Mouse (Mus musculus): ENCODE results near the gene Ccdc175. TPM values are rescaled to one million over a fixed set of nuclear protein-coding genes. Genes with fewer than 3 reads are reported as not detected.
A peak's percentile ranks its signal among the peaks of the same experiment; 100 is the strongest.

The Ccdc175 gene
- polyA plus RNA-seq, 1 experiment from 2014 or later: not detected

DNA sequence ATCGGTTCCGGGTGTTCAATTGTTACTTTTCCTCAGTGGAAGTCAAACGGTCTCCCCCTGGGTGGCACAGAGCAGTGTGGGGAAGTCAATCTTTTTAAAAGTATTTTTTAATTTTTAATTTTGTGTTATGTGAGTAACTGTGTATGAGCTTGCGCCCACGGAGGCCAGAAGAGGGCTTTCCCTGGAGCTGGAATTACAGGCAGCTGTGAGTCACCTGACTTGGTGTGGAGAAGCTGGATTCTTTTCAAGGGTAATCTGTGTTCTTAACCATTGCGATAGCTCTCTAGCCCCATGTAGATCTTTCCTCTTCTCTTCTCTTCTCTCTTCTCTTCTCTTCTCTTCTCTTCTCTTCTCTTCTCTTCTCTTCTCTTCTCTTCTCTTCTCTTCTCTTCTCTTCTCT, 69.7 kb downstream of the Ccdc175 start:
- no peaks in the 10 kb centered on the region for H3K9me3 ChIP-seq (replicated peaks; ENCODE audit: control insufficient read depth, low read length)
- no peak for ATAC-seq (replicated peaks; ENCODE audit: extremely low read depth, insufficient read depth, low FRiP score)
- WGBS: 63% methylated on average over 6 of the region's 6 CpGs
- no peaks in the 10 kb centered on the region for H3K36me3 ChIP-seq (ENCODE audit: control insufficient read depth, insufficient read depth)
- no peak overlapping the region for H3K9ac ChIP-seq (ENCODE audit: low read length)
- H3K4me2 ChIP-seq (ENCODE audit: low read depth, low read length): no peak overlapping the region
- H3K4me3 ChIP-seq (ENCODE audit: low read length): no peak overlapping the region
- H3K27ac ChIP-seq (ENCODE audit: low read length): no peak overlapping the region
- H3K27me3 ChIP-seq (ENCODE audit: control insufficient read depth, insufficient read depth, low read length): no peaks in the 10 kb centered on the region
- H3K4me1 ChIP-seq (ENCODE audit: control insufficient read depth, insufficient read depth, low read length): no peaks in the 10 kb centered on the region

DNA sequence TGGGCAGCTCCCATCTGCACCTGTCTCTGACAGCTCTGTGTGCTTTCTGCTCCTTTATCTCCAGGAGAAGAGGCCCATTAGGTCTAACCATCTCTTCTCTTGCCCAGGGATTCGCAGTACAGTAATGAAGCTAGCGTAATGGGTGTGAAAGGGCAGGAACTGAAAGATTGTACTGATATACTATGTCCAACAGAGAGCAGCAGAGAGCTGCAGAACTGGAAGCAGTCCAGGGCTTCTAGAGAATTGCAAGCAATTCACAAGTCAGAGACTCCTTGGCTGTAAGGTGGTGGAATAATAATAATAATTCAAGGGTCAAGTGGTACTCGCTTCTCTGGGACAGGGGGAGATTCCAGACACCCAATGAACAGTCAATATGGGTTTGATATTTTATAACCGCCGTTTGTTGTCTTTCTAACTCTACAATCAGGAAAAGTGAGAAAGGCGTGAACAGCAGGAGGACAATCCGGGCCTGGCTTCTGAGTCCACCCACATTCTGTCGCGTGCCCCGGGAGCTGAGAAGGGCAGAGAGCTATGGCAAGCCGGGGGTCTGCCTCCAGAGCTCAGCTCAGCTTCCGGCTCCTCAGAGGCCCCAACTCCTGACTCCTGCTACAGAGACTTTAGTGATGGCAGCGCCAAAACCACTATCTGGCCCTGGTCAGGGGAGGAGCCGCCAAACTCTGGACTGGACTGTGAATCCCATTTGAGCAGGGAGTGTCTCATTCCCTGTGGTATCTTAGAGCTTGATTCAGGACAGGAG, 80.1 kb downstream of the Ccdc175 start:
- peak overlapping the region; percentile 13 for H3K4me3 ChIP-seq (ENCODE audit: low read length)
- no peak overlapping the region for H3K27ac ChIP-seq (ENCODE audit: low read length)
- H3K36me3 ChIP-seq (ENCODE audit: control insufficient read depth, insufficient read depth): peaks cover 12% of the 10 kb centered on the region
- WGBS: 17% methylated on average over 14 of the region's 14 CpGs
- H3K9me3 ChIP-seq (replicated peaks; ENCODE audit: control insufficient read depth, low read length): no peaks in the 10 kb centered on the region
- peak overlapping the region; percentile 47 for H3K4me2 ChIP-seq (ENCODE audit: low read depth, low read length)
- H3K27me3 ChIP-seq (ENCODE audit: control insufficient read depth, insufficient read depth, low read length): no peaks in the 10 kb centered on the region
- no peaks in the 10 kb centered on the region for H3K4me1 ChIP-seq (ENCODE audit: control insufficient read depth, insufficient read depth, low read length)
- no peak for ATAC-seq (replicated peaks; ENCODE audit: extremely low read depth, insufficient read depth, low FRiP score)
- 0 out of 2 replicates have a peak overlapping the region, but pooled peaks have one; percentile 34 for H3K9ac ChIP-seq (ENCODE audit: low read length)

GRCm38 (mm10) chr12:72104027-72104426, 80.8 kb downstream of the Ccdc175 start:
- no peak overlapping the region for H3K27ac ChIP-seq (ENCODE audit: low read length)
- no peaks in the 10 kb centered on the region for H3K9me3 ChIP-seq (replicated peaks; ENCODE audit: control insufficient read depth, low read length)
- ATAC-seq (replicated peaks; ENCODE audit: extremely low read depth, insufficient read depth, low FRiP score): no peak
- H3K4me2 ChIP-seq (ENCODE audit: low read depth, low read length): no peak overlapping the region
- no peak overlapping the region for H3K4me3 ChIP-seq (ENCODE audit: low read length)
- H3K4me1 ChIP-seq (ENCODE audit: control insufficient read depth, insufficient read depth, low read length): no peaks in the 10 kb centered on the region
- peaks cover 15% of the 10 kb centered on the region for H3K36me3 ChIP-seq (ENCODE audit: control insufficient read depth, insufficient read depth)
- WGBS: 79% methylated on average over 5 of the region's 5 CpGs
- no peak overlapping the region for H3K9ac ChIP-seq (ENCODE audit: low read length)
- no peaks in the 10 kb centered on the region for H3K27me3 ChIP-seq (ENCODE audit: control insufficient read depth, insufficient read depth, low read length)

- Histone ChIP-seq H3K27me3 (ENCODE audit: control insufficient read depth, insufficient read depth, low read length) (no peaks in the 10 kb centered on the region), H3K9ac (ENCODE audit: low read length) (no peak overlapping the region), H3K4me2 (ENCODE audit: low read depth, low read length) (no peak overlapping the region), H3K27ac (ENCODE audit: low read length) (no peak overlapping the region), H3K4me3 (ENCODE audit: low read length) (no peak overlapping the region), H3K4me1 (ENCODE audit: control insufficient read depth, insufficient read depth, low read length) (no peaks in the 10 kb centered on the region), H3K9me3 (replicated peaks; ENCODE audit: control insufficient read depth, low read length) (no peaks in the 10 kb centered on the region), H3K36me3 (ENCODE audit: control insufficient read depth, insufficient read depth) (peaks cover 21% of the 10 kb centered on the region)
- no peak for ATAC-seq (replicated peaks; ENCODE audit: extremely low read depth, insufficient read depth, low FRiP score)
- WGBS: 76% methylated on average over 6 of the region's 6 CpGs
Measured at GRCm38 (mm10) chr12:72102776-72103175, 82.1 kb downstream of the Ccdc175 start.

GRCm38 (mm10) chr12:72096966-72097365, 87.9 kb downstream of the Ccdc175 start:
- no peak overlapping the region for H3K4me3 ChIP-seq (ENCODE audit: low read length)
- H3K27ac ChIP-seq (ENCODE audit: low read length): no peak overlapping the region
- no peak overlapping the region for H3K4me2 ChIP-seq (ENCODE audit: low read depth, low read length)
- no peaks in the 10 kb centered on the region for H3K9me3 ChIP-seq (replicated peaks; ENCODE audit: control insufficient read depth, low read length)
- no peaks in the 10 kb centered on the region for H3K4me1 ChIP-seq (ENCODE audit: control insufficient read depth, insufficient read depth, low read length)
- no peak overlapping the region for H3K9ac ChIP-seq (ENCODE audit: low read length)
- H3K27me3 ChIP-seq (ENCODE audit: control insufficient read depth, insufficient read depth, low read length): no peaks in the 10 kb centered on the region
- WGBS: 95% methylated on average over 8 of the region's 8 CpGs
- H3K36me3 ChIP-seq (ENCODE audit: control insufficient read depth, insufficient read depth): peaks cover 55% of the 10 kb centered on the region
- ATAC-seq (replicated peaks; ENCODE audit: extremely low read depth, insufficient read depth, low FRiP score): no peak

DNA sequence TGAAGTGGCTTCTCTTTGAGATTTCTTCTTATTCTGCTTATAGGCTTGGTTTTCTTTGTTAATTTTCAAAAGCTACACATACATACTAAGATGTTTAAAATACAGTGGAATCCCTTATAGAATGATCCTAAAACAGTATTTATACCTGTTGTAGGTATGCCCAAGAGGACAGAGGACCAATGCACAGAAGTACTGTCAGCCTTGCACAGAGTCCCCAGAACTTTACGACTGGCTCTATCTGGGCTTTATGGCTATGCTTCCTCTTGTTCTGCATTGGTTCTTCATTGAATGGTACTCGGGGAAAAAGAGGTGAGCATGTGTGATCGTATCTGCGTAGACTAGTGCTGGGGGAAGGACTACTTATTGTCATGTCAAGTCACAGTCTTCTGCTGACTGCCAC, 95.0 kb downstream of the Ccdc175 start:
- H3K4me2 ChIP-seq (ENCODE audit: low read depth, low read length): no peak overlapping the region
- WGBS: 94% methylated on average over 4 of the region's 4 CpGs
- H3K27me3 ChIP-seq (ENCODE audit: control insufficient read depth, insufficient read depth, low read length): no peaks in the 10 kb centered on the region
- no peak overlapping the region for H3K9ac ChIP-seq (ENCODE audit: low read length)
- H3K4me3 ChIP-seq (ENCODE audit: low read length): no peak overlapping the region
- H3K9me3 ChIP-seq (replicated peaks; ENCODE audit: control insufficient read depth, low read length): no peaks in the 10 kb centered on the region
- ATAC-seq (replicated peaks; ENCODE audit: extremely low read depth, insufficient read depth, low FRiP score): no peak
- H3K4me1 ChIP-seq (ENCODE audit: control insufficient read depth, insufficient read depth, low read length): peaks cover 11% of the 10 kb centered on the region
- no peak overlapping the region for H3K27ac ChIP-seq (ENCODE audit: low read length)
- H3K36me3 ChIP-seq (ENCODE audit: control insufficient read depth, insufficient read depth): peaks cover 26% of the 10 kb centered on the region

GRCm38 (mm10) chr12:72086166-72086825, 98.5 kb downstream of the Ccdc175 start:
- Histone ChIP-seq H3K4me2 (ENCODE audit: low read depth, low read length) (peak overlapping the region; percentile 91), H3K36me3 (ENCODE audit: control insufficient read depth, insufficient read depth) (peaks cover 5% of the 10 kb centered on the region), H3K4me1 (ENCODE audit: control insufficient read depth, insufficient read depth, low read length) (peaks cover 13% of the 10 kb centered on the region), H3K27ac (ENCODE audit: low read length) (peak overlapping the region; percentile 97), H3K4me3 (ENCODE audit: low read length) (peak overlapping the region; percentile 75), H3K9me3 (replicated peaks; ENCODE audit: control insufficient read depth, low read length) (no peaks in the 10 kb centered on the region), H3K27me3 (ENCODE audit: control insufficient read depth, insufficient read depth, low read length) (no peaks in the 10 kb centered on the region), H3K9ac (ENCODE audit: low read length) (peak overlapping the region; percentile 90)
- peak; percentile 12; the same call in 1 of the 2 replicates for ATAC-seq (replicated peaks; ENCODE audit: extremely low read depth, insufficient read depth, low FRiP score)
- WGBS: 2% methylated on average over 18 of the region's 18 CpGs

GRCm38 (mm10) chr12:72085329-72086165, 99.3 kb downstream of the Ccdc175 start, which contains the start of the genes L3hypdh and Jkamp:
L3hypdh (minus strand) TSS chr12:72085439.
Jkamp (plus strand) TSS chr12:72085589.
- H3K27ac ChIP-seq (ENCODE audit: low read length): peak within 1 kb of the TSS; percentile 97
- peak within 1 kb of the TSS; percentile 94 for H3K4me2 ChIP-seq (ENCODE audit: low read depth, low read length)
- H3K4me3 ChIP-seq (ENCODE audit: low read length): peak within 1 kb of the TSS; percentile 75
- H3K36me3 ChIP-seq (ENCODE audit: control insufficient read depth, insufficient read depth): peaks cover 5% of the 10 kb centered on the region
- H3K9ac ChIP-seq (ENCODE audit: low read length): peak within 1 kb of the TSS; percentile 90
- peaks cover 13% of the 10 kb centered on the region for H3K4me1 ChIP-seq (ENCODE audit: control insufficient read depth, insufficient read depth, low read length)
- under 1% methylated on average over 60 of the region's 60 CpGs for WGBS
- no peaks in the 10 kb centered on the region for H3K27me3 ChIP-seq (ENCODE audit: control insufficient read depth, insufficient read depth, low read length)
- peak; percentile 96 for ATAC-seq (replicated peaks; ENCODE audit: extremely low read depth, insufficient read depth, low FRiP score)
- H3K9me3 ChIP-seq (replicated peaks; ENCODE audit: control insufficient read depth, low read length): no peaks in the 10 kb centered on the region
